In genomic region chr13:21162591-21162990, GRCm38 (mm10) we compare ENCODE assay signal across 32 mouse cellular contexts. TPM values are rescaled to one million over a fixed set of nuclear protein-coding genes. Genes with fewer than 3 reads are reported as not detected.
DNase-seq lines count a peak whose midpoint lies in the region; ATAC-seq and TF ChIP-seq lines count a peak whose summit lies in the region.
"Had no signal": no experiment of that assay in that cellular context is flagged by ENCODE, and none has a peak within 500 bp of the region (broad histone marks: within the 10 kb centered on the region; RNA-seq: fewer than 3 reads in every experiment).

No protein-coding gene starts in this region.

- no peak for TF ChIP-seq POLR2A in brain, embryonic 14.5 days (IDR thresholded peaks at IDR 0.05; ENCODE audit: borderline replicate concordance, extremely low read depth, insufficient read depth, insufficient read length, poor library complexity, severe bottlenecking)

- no peak overlapping the region for H3K9ac ChIP-seq in forebrain, embryonic 14.5 days (ENCODE audit: low read length)
- no peak overlapping the region for H3K9ac ChIP-seq in forebrain, postnatal 0 days
- H3K9ac ChIP-seq: heart, embryonic 13.5 days; hindbrain, embryonic 14.5 days had no signal

- ATAC-seq in forebrain, embryonic 14.5 days = no peak
- ATAC-seq in forebrain, postnatal 0 days = no peak
- no peak for ATAC-seq in megakaryocyte, adult 5-6 weeks (ENCODE audit: poor library complexity, severe bottlenecking)
- ATAC-seq: hindbrain, postnatal 0 days; inflammation-experienced regulatory T-cells, adult 6 months; intestine, embryonic 16.5 days had no signal

- no peak overlapping the region for H3K27ac ChIP-seq in forebrain, embryonic 14.5 days (ENCODE audit: low read depth, low read length)
- no peak overlapping the region for H3K27ac ChIP-seq in forebrain, postnatal 0 days (ENCODE audit: low read depth, low read length)
- H3K27ac ChIP-seq: forebrain, embryonic 10.5 days; heart, adult 2 months; heart, embryonic 10.5 days; heart, embryonic 13.5 days; hindbrain, embryonic 14.5 days; hindbrain, postnatal 0 days had no signal

- peak; percentile 18 for DNase-seq in adrenal gland, postnatal 10 days
- no peak for DNase-seq in adrenal gland, adult 2 months
- DNase-seq in forebrain, embryonic 14.5 days (ENCODE audit: low spot score) = peak; percentile 49
- no peak for DNase-seq in forebrain, postnatal 0 days
- DNase-seq in brain, embryonic 14.5 days (ENCODE audit: low read depth) = peak; percentile 51
- no peak for DNase-seq in kidney, postnatal 36 days
- DNase-seq: adrenal gland, adult 8-10 months; adrenal gland, postnatal 36 days; B cell, adult 2 months; cerebellum, adult 11 months; cerebellum, adult 8-10 months; gastrocnemius, postnatal 10 days; gastrocnemius, postnatal 36 days; heart, adult 2 months; heart, postnatal 14 days; heart, postnatal 4 days had no signal

- no peak for TF ChIP-seq CTCF in forebrain, postnatal 0 days (IDR thresholded peaks at IDR 0.05; ENCODE audit: low read depth)
- no peak for TF ChIP-seq CTCF in brain, embryonic 14.5 days (IDR thresholded peaks at IDR 0.05; ENCODE audit: borderline replicate concordance, extremely low read depth, insufficient read depth, insufficient read length)

- H3K9me3 ChIP-seq in forebrain, embryonic 14.5 days (replicated peaks; ENCODE audit: control insufficient read depth, low read length) = no peaks in the 10 kb centered on the region
- H3K9me3 ChIP-seq in forebrain, postnatal 0 days (ENCODE audit: low read length) = no peaks in the 10 kb centered on the region
- no peaks in the 10 kb centered on the region for H3K9me3 ChIP-seq in megakaryocyte, embryonic 14.5 days
- H3K9me3 ChIP-seq: forebrain, embryonic 10.5 days; heart, embryonic 10.5 days; heart, embryonic 13.5 days had no signal

- no peak overlapping the region for H3K4me3 ChIP-seq in forebrain, embryonic 14.5 days (ENCODE audit: low read depth, low read length)
- H3K4me3 ChIP-seq in forebrain, postnatal 0 days (ENCODE audit: low read depth, low read length) = no peak overlapping the region
- H3K4me3 ChIP-seq in megakaryocyte, embryonic 14.5 days (replicated peaks) = peak overlapping the region; percentile 56
- H3K4me3 ChIP-seq: forebrain, embryonic 10.5 days; heart, adult 2 months; heart, embryonic 10.5 days; heart, embryonic 13.5 days had no signal

- 0 out of 2 replicates have a peak, but pooled peaks cover 2% of the 10 kb centered on the region for H3K27me3 ChIP-seq in forebrain, embryonic 14.5 days (replicated peaks; ENCODE audit: control insufficient read depth, insufficient read depth, low read length)
- no peaks in the 10 kb centered on the region for H3K27me3 ChIP-seq in forebrain, postnatal 0 days (ENCODE audit: insufficient read depth, low read length)
- H3K27me3 ChIP-seq in megakaryocyte, embryonic 14.5 days (replicated peaks) = peaks cover 11% of the 10 kb centered on the region

- 45% methylated on average over 5 of the region's 5 CpGs for WGBS in forebrain, embryonic 14.5 days
- WGBS in forebrain, postnatal 0 days = 38% methylated on average over 5 of the region's 5 CpGs

- H3K4me2 ChIP-seq in forebrain, embryonic 14.5 days (ENCODE audit: low read length) = no peak overlapping the region
- H3K4me2 ChIP-seq in forebrain, postnatal 0 days (ENCODE audit: low read depth) = no peak overlapping the region
- H3K4me2 ChIP-seq: heart, embryonic 13.5 days had no signal

- no peaks in the 10 kb centered on the region for H3K36me3 ChIP-seq in forebrain, embryonic 14.5 days (ENCODE audit: control insufficient read depth, insufficient read depth, low read length)
- H3K36me3 ChIP-seq in forebrain, postnatal 0 days (ENCODE audit: insufficient read depth) = no peaks in the 10 kb centered on the region
- H3K36me3 ChIP-seq in megakaryocyte, embryonic 14.5 days (replicated peaks; ENCODE audit: low read length) = no peaks in the 10 kb centered on the region
- H3K36me3 ChIP-seq: forebrain, embryonic 10.5 days; heart, embryonic 10.5 days; heart, embryonic 13.5 days had no signal

- peaks cover 5% of the 10 kb centered on the region; the same call in 1 of the 2 replicates for H3K4me1 ChIP-seq in forebrain, embryonic 14.5 days (ENCODE audit: control insufficient read depth, insufficient read depth, low read length)
- H3K4me1 ChIP-seq in forebrain, postnatal 0 days (ENCODE audit: insufficient read depth) = no peaks in the 10 kb centered on the region
- H3K4me1 ChIP-seq in megakaryocyte, embryonic 14.5 days = peaks cover 33% of the 10 kb centered on the region
- H3K4me1 ChIP-seq: heart, embryonic 10.5 days had no signal

RNA-seq across cellular contexts. Expression of gene Trim27, which starts 16.7 kb away (rescaled TPM):
- 10 to 100 TPM; 50.2 to 51.9 TPM for total RNA-seq in adrenal gland, postnatal 10 days (2021)
- total RNA-seq in adrenal gland, adult 2 months (2021) = 10 to 100 TPM; 47.9 to 52.0 TPM
- 170 and 180 TPM in 2 replicates for polyA plus RNA-seq in adrenal gland, adult 2 months (2012; rRNA removed)
- polyA plus RNA-seq in forebrain, embryonic 14.5 days (2014; fragmentation: Nextera tagmentation; extraction: Ambion mirVana) = 80.7 and 82.3 TPM in 2 replicates
- 81.7 and 90.9 TPM in 2 replicates for total RNA-seq in forebrain, postnatal 0 days (2014; rRNA removed)
- polyA plus RNA-seq in forebrain, postnatal 0 days (2015; fragmentation: Nextera tagmentation; extraction: Ambion mirVana) = 72.7 and 85.3 TPM in 2 replicates
- polyA plus RNA-seq in megakaryocyte, embryonic 14.5 days (2012; ENCODE audit: insufficient read depth, low replicate concordance) = 63.6 and 88.3 TPM in 2 replicates
- 47.7 and 50.6 TPM in 2 replicates for total RNA-seq in megakaryocyte, adult 5-6 weeks (2015)
- 79.9 and 84.0 TPM in 2 replicates for total RNA-seq in megakaryocyte, adult 5-6 weeks (2017)
- polyA plus RNA-seq in brain, embryonic 14.5 days (2012; rRNA removed) = 67.8 and 78.2 TPM in 2 replicates

RNA-seq across cellular contexts. Expression of gene Olfr1368, which starts 16.9 kb away (rescaled TPM):
- total RNA-seq in adrenal gland, postnatal 10 days (2021) = not detected
- total RNA-seq in adrenal gland, adult 2 months (2021) = not detected
- polyA plus RNA-seq in adrenal gland, adult 2 months (2012; rRNA removed) = not detected in 2 replicates
- not detected in 2 replicates for polyA plus RNA-seq in forebrain, embryonic 14.5 days (2014; fragmentation: Nextera tagmentation; extraction: Ambion mirVana)
- total RNA-seq in forebrain, postnatal 0 days (2014; rRNA removed) = not detected in 2 replicates
- not detected in 2 replicates for polyA plus RNA-seq in forebrain, postnatal 0 days (2015; fragmentation: Nextera tagmentation; extraction: Ambion mirVana)
- not detected in 2 replicates for polyA plus RNA-seq in megakaryocyte, embryonic 14.5 days (2012; ENCODE audit: insufficient read depth, low replicate concordance)
- not detected in 2 replicates for total RNA-seq in megakaryocyte, adult 5-6 weeks (2015)
- total RNA-seq in megakaryocyte, adult 5-6 weeks (2017) = not detected in 2 replicates
- not detected in 2 replicates for polyA plus RNA-seq in brain, embryonic 14.5 days (2012; rRNA removed)
- total RNA-seq: adrenal gland, adult 8-10 months; adrenal gland, postnatal 36 days; gastrocnemius, adult 18-20 months; gastrocnemius, postnatal 10 days; gastrocnemius, postnatal 36 days; granulocyte monocyte progenitor cell, adult 5-6 weeks; heart, adult 2 months; heart, postnatal 14 days; heart, postnatal 4 days; hindbrain, postnatal 0 days; MEL had no signal
- polyA plus RNA-seq: embryonic facial prominence, embryonic 11.5 days; embryonic facial prominence, embryonic 14.5 days; forebrain, embryonic 10.5 days; heart, adult 2 months; heart, embryonic 10.5 days; heart, embryonic 13.5 days; heart, embryonic 16.5 days; hindbrain, embryonic 11.5 days; hindbrain, embryonic 14.5 days; hindbrain, postnatal 0 days; inflammation-experienced regulatory T-cells, adult 6 months; intestine, embryonic 16.5 days had no signal

RNA-seq across cellular contexts. Expression of gene Olfr263, which starts 33.2 kb away (rescaled TPM):
- total RNA-seq in adrenal gland, postnatal 10 days (2021) = not detected
- not detected for total RNA-seq in adrenal gland, adult 2 months (2021)
- polyA plus RNA-seq in adrenal gland, adult 2 months (2012; rRNA removed) = not detected in 2 replicates
- polyA plus RNA-seq in forebrain, embryonic 14.5 days (2014; fragmentation: Nextera tagmentation; extraction: Ambion mirVana) = not detected in 2 replicates
- not detected in 2 replicates for total RNA-seq in forebrain, postnatal 0 days (2014; rRNA removed)
- not detected in 2 replicates for polyA plus RNA-seq in forebrain, postnatal 0 days (2015; fragmentation: Nextera tagmentation; extraction: Ambion mirVana)
- polyA plus RNA-seq in megakaryocyte, embryonic 14.5 days (2012; ENCODE audit: insufficient read depth, low replicate concordance) = not detected in 2 replicates
- total RNA-seq in megakaryocyte, adult 5-6 weeks (2015) = not detected in 2 replicates
- not detected in 2 replicates for total RNA-seq in megakaryocyte, adult 5-6 weeks (2017)
- polyA plus RNA-seq in brain, embryonic 14.5 days (2012; rRNA removed) = not detected in 2 replicates
- total RNA-seq: adrenal gland, adult 8-10 months; adrenal gland, postnatal 36 days; gastrocnemius, adult 18-20 months; gastrocnemius, postnatal 10 days; gastrocnemius, postnatal 36 days; granulocyte monocyte progenitor cell, adult 5-6 weeks; heart, adult 2 months; heart, postnatal 14 days; heart, postnatal 4 days; hindbrain, postnatal 0 days; MEL had no signal
- polyA plus RNA-seq: embryonic facial prominence, embryonic 11.5 days; forebrain, embryonic 10.5 days; heart, adult 2 months; heart, embryonic 10.5 days; heart, embryonic 13.5 days; heart, embryonic 16.5 days; hindbrain, embryonic 11.5 days; hindbrain, embryonic 14.5 days; hindbrain, postnatal 0 days; inflammation-experienced regulatory T-cells, adult 6 months; intestine, embryonic 16.5 days had no signal

RNA-seq across cellular contexts. Expression of gene Olfr1369-ps1, which starts 51.3 kb away (rescaled TPM):
- not detected for total RNA-seq in adrenal gland, postnatal 10 days (2021)
- not detected for total RNA-seq in adrenal gland, adult 2 months (2021)
- not detected in 2 replicates for polyA plus RNA-seq in adrenal gland, adult 2 months (2012; rRNA removed)
- not detected in 2 replicates for polyA plus RNA-seq in forebrain, embryonic 14.5 days (2014; fragmentation: Nextera tagmentation; extraction: Ambion mirVana)
- not detected in 2 replicates for total RNA-seq in forebrain, postnatal 0 days (2014; rRNA removed)
- not detected in 2 replicates for polyA plus RNA-seq in forebrain, postnatal 0 days (2015; fragmentation: Nextera tagmentation; extraction: Ambion mirVana)
- not detected in 2 replicates for polyA plus RNA-seq in megakaryocyte, embryonic 14.5 days (2012; ENCODE audit: insufficient read depth, low replicate concordance)
- total RNA-seq in megakaryocyte, adult 5-6 weeks (2015) = not detected in 2 replicates
- 0.04 TPM in 1 of 2 replicates, not detected in the other for total RNA-seq in megakaryocyte, adult 5-6 weeks (2017)
- polyA plus RNA-seq in brain, embryonic 14.5 days (2012; rRNA removed) = not detected in 2 replicates
- total RNA-seq: adrenal gland, adult 8-10 months; adrenal gland, postnatal 36 days; gastrocnemius, adult 18-20 months; gastrocnemius, postnatal 10 days; gastrocnemius, postnatal 36 days; heart, adult 2 months; heart, postnatal 14 days; heart, postnatal 4 days; hindbrain, postnatal 0 days; MEL had no signal
- polyA plus RNA-seq: embryonic facial prominence, embryonic 11.5 days; heart, adult 2 months; hindbrain, embryonic 11.5 days; hindbrain, embryonic 14.5 days; intestine, embryonic 16.5 days had no signal

Comparison
In these comparisons a context has a peak if more than half of its experiments do, and no peak if none do; other contexts are left out.
1. DNase-seq: peak in adrenal gland, postnatal 10 days (single experiment), forebrain, embryonic 14.5 days (single experiment) and brain, embryonic 14.5 days (single experiment); none in adrenal gland, adult 2 months (single experiment), forebrain, postnatal 0 days (single experiment) and kidney, postnatal 36 days (0 of 2).